Mouse (Mus musculus): Measurements from ENCODE around the gene Gm43951.

- TF ChIP-seq EP300 (IDR thresholded peaks at IDR 0.05; ENCODE audit: insufficient read depth, low read depth, low read length): no peak
- no peak for TF ChIP-seq POLR2A (IDR thresholded peaks at IDR 0.05; ENCODE audit: insufficient read depth, low read depth, low read length)
- peak; percentile 97 for TF ChIP-seq CTCF (IDR thresholded peaks at IDR 0.05)
Measured at GRCm38 (mm10) chr11:72221278-72221677, 14.6 kb upstream of the Gm43951 start.
